Mouse (Mus musculus) heart, adult 9 months (tissue): ENCODE data around the gene Orc6.

Experiments used
- DNase-seq, 2 experiments: peaks; one replicate each; pipeline ENCODE4 v3.0.0; 2022; ENCODE audit warnings: low spot score in 2 of 2

Gene Orc6

GRCm38 (mm10) chr8:85299434-85300077 lies at the start of gene Orc6, which contains the start of gene Vps35:
Gene Orc6 (plus strand): TSS chr8:85299632.
Gene Vps35 (minus strand): TSS chr8:85299802.
- DNase-seq = peak; percentile 97 to 98

- DNase-seq = no peak
Observed at GRCm38 (mm10) chr8:85286846-85287245, 12.6 kb upstream of the Orc6 start.

- peak; percentile 7 to 9 for DNase-seq
Observed at GRCm38 (mm10) chr8:85298600-85299433, 615 bp upstream of the Orc6 start.

GRCm38 (mm10) chr8:85301941-85302340 lies 2.5 kb downstream of the Orc6 start:
- DNase-seq = no peak

GRCm38 (mm10) chr8:85302931-85303330 lies 3.5 kb downstream of the Orc6 start:
- DNase-seq = no peak

GRCm38 (mm10) chr8:85303531-85303930 lies 4.1 kb downstream of the Orc6 start:
- DNase-seq = no peak

GRCm38 (mm10) chr8:85308564-85308963 lies 9.1 kb downstream of the Orc6 start:
- no peak for DNase-seq

- no peak for DNase-seq
Observed at GRCm38 (mm10) chr8:85311743-85312142, 12.3 kb downstream of the Orc6 start.

- no peak for DNase-seq
Observed at GRCm38 (mm10) chr8:85313036-85313435, 13.6 kb downstream of the Orc6 start.

GRCm38 (mm10) chr8:85318534-85318933 lies 19.1 kb downstream of the Orc6 start:
- DNase-seq = peak in 1 of 2 experiments; percentile 9

GRCm38 (mm10) chr8:85321981-85322380 lies 22.5 kb downstream of the Orc6 start:
- no peak for DNase-seq

GRCm38 (mm10) chr8:85323084-85323483 lies 23.7 kb downstream of the Orc6 start:
- no peak for DNase-seq

- no peak for DNase-seq
Observed at GRCm38 (mm10) chr8:85327036-85327435, 27.6 kb downstream of the Orc6 start.

- peak; percentile 36 to 45 for DNase-seq
Observed at GRCm38 (mm10) chr8:85329506-85329905, 30.1 kb downstream of the Orc6 start.

- DNase-seq = no peak
Observed at GRCm38 (mm10) chr8:85335105-85335504, 35.7 kb downstream of the Orc6 start.

- DNase-seq = no peak
Observed at GRCm38 (mm10) chr8:85336211-85336933, 36.9 kb downstream of the Orc6 start.

- no peak for DNase-seq
Observed at GRCm38 (mm10) chr8:85337681-85338080, 38.2 kb downstream of the Orc6 start.

- no peak for DNase-seq
Observed at GRCm38 (mm10) chr8:85339871-85340573, 40.6 kb downstream of the Orc6 start.

GRCm38 (mm10) chr8:85353287-85353686 lies 53.9 kb downstream of the Orc6 start:
- no peak for DNase-seq
